Mouse (Mus musculus) layer of hippocampus, adult 6 months (tissue): ENCODE measurements around the gene Abhd13. TPM values are rescaled to one million over a fixed set of nuclear protein-coding genes. Genes with fewer than 3 reads are reported as not detected.

ENCODE experiments used
- long read RNA-seq, 2 experiments: library from polyadenylated mRNA; unstranded; transcript quantifications; one replicate each; pipeline ENCODE4 v2.0.0; 2019 to 2020
- polyA plus RNA-seq: library from polyadenylated mRNA; unstranded; fragments of <200 nt; fragmentation: Nextera tagmentation; gene quantifications from 2 replicates; pipeline ENCODE4 v1.2.3, GENCODE M21; 2021

The Abhd13 gene
- 4.5 and 4.7 TPM in 2 replicates for polyA plus RNA-seq
- long read RNA-seq, experiment 1, full-length matches to known transcripts: 6 of 26 reads
- long read RNA-seq, experiment 1, partial matches to known transcripts: 0 of 26 reads
- long read RNA-seq, experiment 1, other reads (novel, unspliced or antisense): 20 of 26 reads
- long read RNA-seq, experiment 2, full-length matches to known transcripts: 74 of 88 reads
- long read RNA-seq, experiment 2, partial matches to known transcripts: 1 of 88 reads
- long read RNA-seq, experiment 2, other reads (novel, unspliced or antisense): 13 of 88 reads

GRCm38 (mm10) chr8:9977573-9978314 lies at the start of gene Abhd13, which contains the start of gene Lig4:
TSS of gene Abhd13 (plus strand) at chr8:9977707.
TSS of gene Lig4 (minus strand) at chr8:9977686.

GRCm38 (mm10) chr8:10006156-10006985 lies 28.9 kb downstream of the Abhd13 start, which contains the start of gene Tnfsf13b:
TSS of gene Tnfsf13b (plus strand) at chr8:10006467.

Other genes starting within 250 kb of the Abhd13 start
- 15.6 and 15.9 TPM in 2 replicates for gene Fam155a, start 206.5 kb upstream of the Abhd13 start, polyA plus RNA-seq
- gene Gm10217, start 113.5 kb upstream of the Abhd13 start, polyA plus RNA-seq: not detected in 2 replicates
- 1.3 and 1.8 TPM in 2 replicates for gene Lig4, start within 50 bp of the Abhd13 start, polyA plus RNA-seq
- 0.82 and 1.1 TPM in 2 replicates for gene Tnfsf13b, start 28.8 kb downstream of the Abhd13 start, polyA plus RNA-seq
- 2.5 and 3.0 TPM in 2 replicates for gene Myo16, start 176.2 kb downstream of the Abhd13 start, polyA plus RNA-seq